Mouse (Mus musculus): ENCODE results near the gene Hap1.

- TF ChIP-seq CTCF (IDR thresholded peaks at IDR 0.05; ENCODE audit: borderline replicate concordance, control insufficient read depth, extremely low read depth, insufficient read depth, low read length, poor library complexity) (no peak), POLR2A (IDR thresholded peaks at IDR 0.05; ENCODE audit: control insufficient read depth, extremely low read depth, insufficient read depth, low read length, poor library complexity) (no peak)
These were observed 35.4 kb upstream of the Hap1 start for GRCm38 (mm10) chr11:100391081-100391883.
